Mouse (Mus musculus): ENCODE data around the gene Tspan31.
"Not testable (repeated sequence)": the region's sequence is repeated elsewhere in the genome, so short reads cannot be mapped to it uniquely, and the experiment has no call there.

Gene Tspan31

GRCm38 (mm10) chr10:127075080-127075479, 5.0 kb upstream of the Tspan31 start, which contains the start of gene Agap2:
TSS of gene Agap2 (plus strand) at chr10:127075284.
- Histone ChIP-seq H3K4me3 (replicated peaks; ENCODE audit: low read length) (no peak within 1 kb of the TSS), H3K36me3 (ENCODE audit: insufficient read depth, low read length) (no peaks in the 10 kb centered on the region), H3K9me3 (ENCODE audit: low read length) (no peaks in the 10 kb centered on the region), H3K27me3 (ENCODE audit: insufficient read depth, low read length) (peaks cover 51% of the 10 kb centered on the region), H3K4me1 (replicated peaks; ENCODE audit: low read depth, low read length) (peaks cover 42% of the 10 kb centered on the region)
- TF ChIP-seq CTCF (conservative IDR thresholded peaks at IDR 0.05; ENCODE audit: low read length) (no peak), NANOG (IDR thresholded peaks at IDR 0.05; ENCODE audit: borderline replicate concordance, low read length) (no peak), POU5F1 (IDR thresholded peaks at IDR 0.05; ENCODE audit: borderline replicate concordance, low read length) (no peak)

GRCm38 (mm10) chr10:127073981-127074380, 3.9 kb upstream of the Tspan31 start:
- Histone ChIP-seq H3K4me3 (replicated peaks; ENCODE audit: low read length) (no peak overlapping the region), H3K27me3 (ENCODE audit: insufficient read depth, low read length) (peaks cover 40% of the 10 kb centered on the region), H3K4me1 (replicated peaks; ENCODE audit: low read depth, low read length) (peaks cover 45% of the 10 kb centered on the region), H3K9me3 (ENCODE audit: low read length) (no peaks in the 10 kb centered on the region), H3K36me3 (ENCODE audit: insufficient read depth, low read length) (peaks cover 3% of the 10 kb centered on the region)
- TF ChIP-seq POU5F1 (IDR thresholded peaks at IDR 0.05; ENCODE audit: borderline replicate concordance, low read length), result no peak
- no peak for TF ChIP-seq NANOG (IDR thresholded peaks at IDR 0.05; ENCODE audit: borderline replicate concordance, low read length)

- peaks cover 13% of the 10 kb centered on the region for H3K36me3 ChIP-seq (ENCODE audit: insufficient read depth, low read length)
- peaks cover 48% of the 10 kb centered on the region for H3K4me1 ChIP-seq (replicated peaks; ENCODE audit: low read depth, low read length)
- peaks cover 32% of the 10 kb centered on the region for H3K27me3 ChIP-seq (ENCODE audit: insufficient read depth, low read length)
- H3K4me3 ChIP-seq (replicated peaks; ENCODE audit: low read length); H3K9me3 ChIP-seq (ENCODE audit: low read length): not testable (repeated sequence)
Measured at GRCm38 (mm10) chr10:127072969-127073368, 2.9 kb upstream of the Tspan31 start.

- not testable (repeated sequence) for H3K4me3 ChIP-seq (replicated peaks; ENCODE audit: low read length); H3K9me3 ChIP-seq (ENCODE audit: low read length)
Measured at GRCm38 (mm10) chr10:127072270-127072669, 2.2 kb upstream of the Tspan31 start.

GRCm38 (mm10) chr10:127071203-127071602, 1.1 kb upstream of the Tspan31 start:
- Histone ChIP-seq H3K4me3 (replicated peaks; ENCODE audit: low read length) (peak overlapping the region; percentile 88), H3K9me3 (ENCODE audit: low read length) (no peaks in the 10 kb centered on the region), H3K4me1 (replicated peaks; ENCODE audit: low read depth, low read length) (peaks cover 56% of the 10 kb centered on the region), H3K36me3 (ENCODE audit: insufficient read depth, low read length) (peaks cover 31% of the 10 kb centered on the region), H3K27me3 (ENCODE audit: insufficient read depth, low read length) (peaks cover 15% of the 10 kb centered on the region)
- TF ChIP-seq CTCF (conservative IDR thresholded peaks at IDR 0.05; ENCODE audit: low read length) (no peak), NANOG (IDR thresholded peaks at IDR 0.05; ENCODE audit: borderline replicate concordance, low read length) (no peak)

More at GRCm38 (mm10) chr10:127072270-127072669, 2.2 kb upstream of the Tspan31 start:
- Histone ChIP-seq H3K4me1 (replicated peaks; ENCODE audit: low read depth, low read length) (peaks cover 48% of the 10 kb centered on the region), H3K36me3 (ENCODE audit: insufficient read depth, low read length) (peaks cover 20% of the 10 kb centered on the region), H3K27me3 (ENCODE audit: insufficient read depth, low read length) (peaks cover 25% of the 10 kb centered on the region)

- no peak for TF ChIP-seq NANOG (IDR thresholded peaks at IDR 0.05; ENCODE audit: borderline replicate concordance, low read length)
- no peak for TF ChIP-seq CTCF (conservative IDR thresholded peaks at IDR 0.05; ENCODE audit: low read length)
- no peak for TF ChIP-seq POU5F1 (IDR thresholded peaks at IDR 0.05; ENCODE audit: borderline replicate concordance, low read length)
- Histone ChIP-seq H3K27me3 (ENCODE audit: insufficient read depth, low read length) (no peaks in the 10 kb centered on the region), H3K36me3 (ENCODE audit: insufficient read depth, low read length) (peaks cover 48% of the 10 kb centered on the region), H3K9me3 (ENCODE audit: low read length) (no peaks in the 10 kb centered on the region), H3K4me1 (replicated peaks; ENCODE audit: low read depth, low read length) (peaks cover 63% of the 10 kb centered on the region), H3K4me3 (replicated peaks; ENCODE audit: low read length) (peak overlapping the region; percentile 88)
Measured at GRCm38 (mm10) chr10:127069281-127070189, 529 bp downstream of the Tspan31 start.

GRCm38 (mm10) chr10:127068360-127069038, 1.6 kb downstream of the Tspan31 start:
- Histone ChIP-seq H3K4me1 (replicated peaks; ENCODE audit: low read depth, low read length) (peaks cover 65% of the 10 kb centered on the region), H3K36me3 (ENCODE audit: insufficient read depth, low read length) (peaks cover 53% of the 10 kb centered on the region), H3K9me3 (ENCODE audit: low read length) (no peaks in the 10 kb centered on the region), H3K4me3 (replicated peaks; ENCODE audit: low read length) (peak overlapping the region; percentile 88), H3K27me3 (ENCODE audit: insufficient read depth, low read length) (no peaks in the 10 kb centered on the region)
- no peak for TF ChIP-seq CTCF (conservative IDR thresholded peaks at IDR 0.05; ENCODE audit: low read length)
- no peak for TF ChIP-seq NANOG (IDR thresholded peaks at IDR 0.05; ENCODE audit: borderline replicate concordance, low read length)
- no peak for TF ChIP-seq POU5F1 (IDR thresholded peaks at IDR 0.05; ENCODE audit: borderline replicate concordance, low read length)

GRCm38 (mm10) chr10:127066519-127067018, 3.5 kb downstream of the Tspan31 start:
- peaks cover 80% of the 10 kb centered on the region for H3K4me1 ChIP-seq (replicated peaks; ENCODE audit: low read depth, low read length)

More at GRCm38 (mm10) chr10:127066519-127067018, 3.5 kb downstream of the Tspan31 start:
- no peak for TF ChIP-seq CTCF (conservative IDR thresholded peaks at IDR 0.05; ENCODE audit: low read length)
- no peak for TF ChIP-seq POU5F1 (IDR thresholded peaks at IDR 0.05; ENCODE audit: borderline replicate concordance, low read length)
- TF ChIP-seq NANOG (IDR thresholded peaks at IDR 0.05; ENCODE audit: borderline replicate concordance, low read length), result no peak
- Histone ChIP-seq H3K4me3 (replicated peaks; ENCODE audit: low read length) (0 out of 2 replicates have a peak overlapping the region, but pooled peaks have one; percentile 26), H3K36me3 (ENCODE audit: insufficient read depth, low read length) (peaks cover 53% of the 10 kb centered on the region), H3K27me3 (ENCODE audit: insufficient read depth, low read length) (no peaks in the 10 kb centered on the region), H3K9me3 (ENCODE audit: low read length) (no peaks in the 10 kb centered on the region)
